Mouse (Mus musculus) granulocyte monocyte progenitor cell, adult 5-6 weeks (primary cell): ENCODE data around the gene Tmem14a. TPM values are rescaled to one million over a fixed set of nuclear protein-coding genes. Genes with fewer than 3 reads are reported as not detected.
"Not testable (repeated sequence)": the region's sequence is repeated elsewhere in the genome, so short reads cannot be mapped to it uniquely, and the experiment has no call there.

Experiments used
- ATAC-seq: replicated peaks from 2 replicates; pipeline ENCODE4 v1.8.0; 2016; ENCODE audit warnings: mild to moderate bottlenecking, moderate TSS enrichment, inconsistent platforms; ENCODE audit not compliant: poor library complexity, severe bottlenecking
- total RNA-seq, 2 experiments: library from RNA; stranded (forward) in 1 of 2; stranded (reverse) in 1 of 2; fragments of 200-712, 200-1000 nt in 1 of 2; fragments of >200 nt in 1 of 2; fragmentation: Nextera tagmentation in 1 of 2; gene quantifications; 2 replicates each; pipeline ENCODE4 v1.2.3; 2014 to 2017

The Tmem14a gene
- total RNA-seq (2014; fragmentation: Nextera tagmentation) = 1.1 and 1.6 TPM in 2 replicates
- 1.4 and 2.4 TPM in 2 replicates for total RNA-seq (2017)

GRCm38 (mm10) chr1:21218489-21218919 is at the start of gene Tmem14a:
TSS of gene Tmem14a (plus strand) at chr1:21218575.
- ATAC-seq = peak; percentile 94

GRCm38 (mm10) chr1:21185196-21185595 is 33.2 kb upstream of the Tmem14a start:
- ATAC-seq = no peak

- ATAC-seq = no peak
Observed at GRCm38 (mm10) chr1:21206241-21206640, 12.1 kb upstream of the Tmem14a start.

GRCm38 (mm10) chr1:21213537-21213936 is 4.8 kb upstream of the Tmem14a start:
- peak; percentile 72 for ATAC-seq

DNA sequence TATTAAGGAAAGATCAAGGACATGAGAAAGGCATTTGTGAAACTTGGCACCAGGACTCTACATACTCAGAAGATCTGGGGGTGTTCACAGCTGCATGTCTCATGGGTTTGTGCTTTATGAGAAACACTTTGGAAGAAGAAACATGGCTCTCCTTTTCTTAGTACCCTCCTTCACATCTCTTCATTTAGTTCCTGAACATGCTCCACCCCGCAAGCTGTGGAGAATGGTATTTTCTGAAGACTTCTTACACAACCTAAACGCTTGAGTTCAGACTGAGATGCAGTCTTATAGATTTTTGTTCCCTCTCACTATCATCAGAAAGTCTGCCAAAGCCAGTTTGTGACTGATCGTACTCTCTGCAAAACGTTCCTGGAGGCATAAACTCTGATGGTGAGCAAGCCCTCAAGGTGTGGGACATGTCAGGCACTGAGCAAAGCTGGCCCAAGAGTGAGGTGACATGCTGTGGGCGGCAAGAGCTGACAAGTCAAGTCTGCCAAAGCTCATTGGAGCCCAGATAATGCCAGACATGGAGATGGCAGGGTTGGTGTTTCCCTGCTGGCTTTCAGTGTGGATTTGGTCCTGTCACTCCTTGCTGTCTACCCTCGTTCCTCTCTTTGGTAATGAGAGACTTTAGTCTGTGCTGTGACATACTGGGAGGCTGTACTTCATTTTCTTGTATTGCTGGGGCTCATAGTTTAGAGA is 4.2 kb upstream of the Tmem14a start:
- not testable (repeated sequence) for ATAC-seq

DNA sequence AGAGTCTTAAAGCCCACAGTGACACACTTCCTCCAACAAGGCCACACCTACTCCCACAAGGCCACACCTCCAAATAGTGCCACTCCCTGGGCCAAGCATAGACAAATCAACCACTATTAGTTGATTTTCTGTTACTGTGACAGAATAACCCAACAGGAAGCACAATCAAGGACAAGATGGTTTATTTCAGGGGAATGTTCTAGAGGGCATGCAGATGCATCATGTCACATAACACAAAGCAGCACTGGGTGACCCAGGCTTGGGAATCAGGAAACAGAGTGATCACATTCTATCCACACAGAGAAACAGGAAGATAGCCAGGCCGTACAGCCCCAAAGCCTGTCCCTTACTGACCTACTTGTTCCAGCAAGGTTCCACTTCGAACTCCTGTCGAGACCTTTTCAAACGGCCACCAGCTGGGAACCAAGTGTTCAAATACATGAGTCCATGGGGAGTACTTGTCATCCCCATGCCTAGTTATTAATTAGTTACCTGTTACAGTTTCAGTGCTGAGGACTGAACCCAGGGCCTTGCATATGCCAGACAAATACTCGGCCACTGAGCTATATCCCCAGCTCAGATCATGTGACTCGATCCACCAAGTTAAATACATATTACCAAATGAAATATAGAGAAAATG is 9.5 kb downstream of the Tmem14a start:
- no peak; the same call in 1 of the 2 replicates for ATAC-seq

GRCm38 (mm10) chr1:21228740-21229722 is 10.7 kb downstream of the Tmem14a start:
- ATAC-seq = not testable (repeated sequence)

GRCm38 (mm10) chr1:21230376-21230775 is 12.0 kb downstream of the Tmem14a start:
- ATAC-seq = no peak

GRCm38 (mm10) chr1:21231744-21232464 is 13.5 kb downstream of the Tmem14a start:
- ATAC-seq = no peak

DNA sequence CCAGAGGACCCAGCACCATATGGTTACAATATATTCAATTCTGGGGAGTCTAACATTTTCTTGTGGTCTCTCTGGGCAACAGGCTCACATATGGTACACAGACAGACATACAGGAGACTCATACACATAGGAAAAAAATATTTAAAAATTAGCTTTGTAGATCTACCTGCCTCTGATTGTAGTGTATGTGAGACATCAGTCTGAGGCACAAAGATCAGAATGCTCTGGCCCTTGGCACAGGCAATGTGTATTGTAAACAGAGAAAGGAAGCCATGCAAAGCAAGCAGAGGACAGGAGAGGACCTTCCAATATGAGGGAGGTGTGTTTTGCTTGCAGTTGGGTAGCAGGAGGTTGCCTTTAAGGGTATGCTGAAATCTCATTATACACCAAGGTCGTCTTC is 14.1 kb downstream of the Tmem14a start:
- no peak for ATAC-seq

DNA sequence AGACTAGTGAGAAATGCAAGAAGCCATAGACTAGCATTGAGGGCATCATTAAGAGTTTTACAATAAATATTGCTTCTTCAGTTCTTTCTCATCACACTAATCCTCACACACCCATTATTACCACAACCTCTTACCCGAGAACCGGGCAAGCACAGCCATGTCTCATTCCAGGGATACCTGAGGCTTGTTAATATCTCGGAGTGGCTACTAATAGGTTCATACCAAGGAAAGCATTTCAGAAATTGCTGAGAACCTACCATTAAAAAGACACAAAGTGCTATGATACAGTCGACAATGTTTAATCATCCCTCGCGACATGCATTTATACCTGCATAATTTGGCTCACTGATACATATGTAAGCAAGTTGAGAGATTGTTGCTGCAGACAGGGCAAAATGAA is 17.0 kb downstream of the Tmem14a start:
- ATAC-seq = no peak

DNA sequence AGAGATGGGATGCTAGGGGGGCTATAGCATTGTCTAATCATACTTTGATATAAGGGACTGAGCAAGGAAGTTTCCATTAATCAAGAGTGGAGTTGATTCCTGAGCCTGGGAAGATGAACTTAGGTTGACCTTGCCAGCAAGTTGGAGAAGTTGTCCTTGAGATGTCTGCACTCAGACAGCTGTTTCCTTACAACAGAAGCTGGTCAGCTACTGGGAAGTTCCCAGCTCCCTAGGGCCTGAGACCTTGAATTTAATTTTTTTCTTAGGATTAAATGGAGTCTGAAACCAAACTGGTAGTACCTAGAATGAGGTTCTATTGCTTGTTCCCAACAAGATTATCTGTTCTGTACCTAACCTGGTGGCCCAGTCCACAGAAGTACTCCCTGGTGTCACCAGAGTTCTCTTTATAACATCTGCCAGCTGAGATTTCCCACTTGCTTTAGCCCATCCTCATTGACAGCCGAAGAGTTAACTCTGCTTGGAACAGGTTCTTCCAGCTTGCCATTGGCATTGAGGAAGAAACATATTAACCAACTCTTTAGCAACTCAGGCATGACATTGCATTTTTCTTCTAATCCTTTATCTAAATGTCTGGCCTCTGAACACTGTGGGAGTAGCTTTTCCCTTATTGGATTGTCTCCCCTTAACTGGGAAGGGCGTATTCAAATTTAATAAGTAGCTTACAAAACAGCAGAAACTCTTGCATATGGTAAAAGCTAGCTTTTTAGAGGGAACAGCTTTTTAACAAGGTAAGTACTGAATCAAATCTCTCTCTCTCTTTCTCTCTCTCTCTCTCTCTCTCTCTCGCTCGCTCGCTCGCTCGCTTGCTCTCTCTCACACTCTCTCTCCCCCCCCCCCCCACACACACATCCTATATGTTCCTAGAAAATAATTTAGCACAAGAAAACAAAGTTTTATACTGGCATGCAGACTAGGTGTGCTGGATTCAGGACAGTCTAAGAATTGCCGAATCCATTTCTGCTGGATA is 21.8 kb downstream of the Tmem14a start, which contains the start of gene Gsta3:
Gene Gsta3, plus strand, starts transcription at position 679 of the 988 bp plus-strand sequence.
- peak; percentile 86 for ATAC-seq

DNA sequence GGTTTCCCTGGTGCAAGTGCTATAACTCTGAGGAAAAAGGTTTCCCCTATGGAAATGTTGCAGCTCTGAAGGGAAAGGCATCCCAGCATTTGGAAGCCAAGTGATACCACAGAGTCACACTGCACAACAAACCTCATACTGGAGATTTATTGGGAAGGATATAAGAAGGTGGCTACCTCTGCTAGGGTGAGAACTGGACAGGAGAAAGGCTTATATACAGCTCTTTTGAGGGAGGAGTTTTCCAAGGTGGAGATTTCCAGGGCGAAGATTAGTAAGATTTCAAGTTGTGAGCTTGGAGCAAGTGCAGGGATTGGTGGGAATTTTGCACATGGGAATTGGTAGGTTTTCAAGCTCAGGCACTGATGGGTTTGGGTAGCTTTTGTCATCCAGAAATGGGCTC is 22.7 kb downstream of the Tmem14a start:
- no peak for ATAC-seq

DNA sequence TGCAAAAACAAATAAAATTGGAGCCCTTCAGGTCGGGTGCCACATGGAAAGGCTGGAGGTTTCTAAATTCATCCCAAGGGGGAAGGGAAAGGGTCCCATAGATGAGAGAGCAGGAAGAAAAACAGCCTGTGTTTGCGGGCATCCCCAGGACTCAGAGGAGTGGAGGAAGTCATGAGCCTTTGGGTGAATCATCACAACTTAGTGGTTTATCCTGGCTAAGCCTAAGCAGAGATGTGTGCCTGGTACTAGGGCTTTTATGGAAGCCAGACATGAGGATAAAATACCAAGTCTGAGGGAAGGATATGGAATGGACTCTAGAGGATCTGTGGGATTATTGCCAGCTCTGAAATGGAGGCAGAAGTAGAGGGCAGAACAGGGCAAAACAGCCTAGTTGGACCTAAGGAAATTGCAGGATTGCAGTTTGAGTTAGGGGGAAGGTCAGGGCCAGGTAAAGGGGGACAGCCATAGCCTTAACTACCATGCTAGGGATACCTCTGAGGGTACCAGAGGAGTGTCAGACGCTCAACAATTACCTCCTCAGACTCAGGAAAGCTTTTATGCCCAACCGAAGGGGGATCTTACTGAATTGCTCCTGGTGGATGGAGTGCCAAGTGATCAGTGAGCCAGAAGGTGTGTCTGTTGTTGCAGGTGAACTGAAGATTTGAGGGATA is 26.1 kb downstream of the Tmem14a start:
- no peak for ATAC-seq

GRCm38 (mm10) chr1:21246136-21246535 is 27.8 kb downstream of the Tmem14a start:
- ATAC-seq = no peak

DNA sequence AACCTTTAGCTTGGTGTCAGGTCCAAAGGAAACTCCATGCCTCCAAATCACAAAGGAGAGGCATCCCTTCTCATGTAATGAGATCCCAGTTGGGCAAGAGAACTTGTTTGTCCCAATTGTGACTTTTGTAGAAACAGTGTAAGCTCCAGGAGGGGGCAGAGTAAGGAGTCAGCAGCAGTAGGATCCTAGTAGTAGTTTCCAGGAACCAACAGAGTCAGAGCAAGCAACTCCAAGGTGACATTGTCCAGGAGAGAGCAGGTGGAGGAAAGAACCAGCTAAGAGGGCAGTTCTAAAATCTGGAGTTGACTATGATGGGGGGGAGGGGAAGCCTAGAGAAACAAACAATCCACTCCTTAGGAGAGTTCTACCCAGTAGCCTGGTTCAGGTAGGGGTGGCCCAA is 29.5 kb downstream of the Tmem14a start:
- ATAC-seq = no peak

GRCm38 (mm10) chr1:21248560-21249390 is 30.4 kb downstream of the Tmem14a start:
- no peak for ATAC-seq
